Mouse (Mus musculus): ENCODE results near the gene Mindy4. TPM values are rescaled to one million over a fixed set of nuclear protein-coding genes. Genes with fewer than 3 reads are reported as not detected.

Mindy4 gene
- polyA plus RNA-seq, 1 experiment from 2014 or later: 15.0 TPM

DNA sequence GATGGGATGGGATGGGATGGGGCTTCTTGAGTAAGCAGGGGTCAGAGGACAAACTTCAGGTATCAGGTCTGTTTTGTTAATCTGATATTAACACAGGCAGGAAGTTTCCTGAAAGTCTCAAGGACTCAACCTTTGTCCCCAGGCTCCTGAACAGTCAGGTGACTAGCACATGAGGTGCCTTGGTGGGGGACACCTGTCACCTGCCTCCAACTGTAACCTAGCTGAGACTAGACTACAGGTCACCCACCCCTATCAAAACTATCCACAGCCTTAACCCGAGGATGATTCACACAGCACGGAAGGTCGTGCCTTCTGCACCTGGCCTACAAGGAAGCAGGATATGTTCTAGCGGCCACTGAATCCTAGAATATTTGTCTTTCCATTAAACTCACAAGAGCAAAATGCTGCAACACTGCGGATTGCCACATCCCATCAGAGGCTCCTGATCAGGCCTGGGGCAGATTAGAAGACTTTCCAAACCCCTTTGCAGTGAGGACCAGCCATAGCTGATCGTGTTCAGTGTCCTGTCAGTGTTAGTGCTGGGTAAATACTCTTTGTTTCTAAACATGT is 147.3 kb downstream of the Mindy4 start:
- no peaks in the 10 kb centered on the region for H3K4me1 ChIP-seq
- H3K36me3 ChIP-seq (ENCODE audit: poor library complexity, severe bottlenecking): no peaks in the 10 kb centered on the region
- H3K9ac ChIP-seq: no peak overlapping the region
- H3K4me2 ChIP-seq: no peak overlapping the region
- WGBS: 91% methylated on average over 6 of the region's 6 CpGs
- no peak overlapping the region for H3K4me3 ChIP-seq
- no peak for ATAC-seq
- H3K27ac ChIP-seq: no peak overlapping the region
- no peaks in the 10 kb centered on the region for H3K27me3 ChIP-seq
- no peaks in the 10 kb centered on the region; the same call in 1 of the 2 replicates for H3K9me3 ChIP-seq (replicated peaks)

DNA sequence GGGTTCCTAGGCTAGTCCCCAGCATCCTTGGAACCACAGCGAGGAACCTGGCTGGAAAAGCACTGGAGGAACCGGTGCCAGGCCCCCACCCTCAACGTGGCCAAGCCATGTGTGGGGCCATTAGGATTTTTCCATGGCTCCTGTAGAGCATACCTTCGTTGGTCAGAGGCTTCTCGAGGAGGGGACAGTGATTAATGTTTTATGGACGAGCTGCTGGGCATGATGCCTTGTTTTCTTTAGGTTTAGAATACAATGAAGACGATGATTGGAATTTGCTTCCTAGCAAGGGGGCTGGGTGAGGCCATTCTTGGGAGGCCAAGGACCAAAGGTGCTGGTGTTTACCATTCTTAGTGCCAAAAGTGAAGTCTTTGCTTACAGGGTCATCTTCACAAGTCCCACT is 148.5 kb downstream of the Mindy4 start:
- H3K4me3 ChIP-seq: no peak overlapping the region
- H3K9me3 ChIP-seq (replicated peaks): no peaks in the 10 kb centered on the region; the same call in 1 of the 2 replicates
- H3K9ac ChIP-seq: no peak overlapping the region
- H3K27ac ChIP-seq: no peak overlapping the region
- 80% methylated on average over 7 of the region's 7 CpGs for WGBS
- no peaks in the 10 kb centered on the region for H3K4me1 ChIP-seq
- H3K36me3 ChIP-seq (ENCODE audit: poor library complexity, severe bottlenecking): no peaks in the 10 kb centered on the region
- ATAC-seq: no peak
- no peaks in the 10 kb centered on the region for H3K27me3 ChIP-seq
- no peak overlapping the region for H3K4me2 ChIP-seq

DNA sequence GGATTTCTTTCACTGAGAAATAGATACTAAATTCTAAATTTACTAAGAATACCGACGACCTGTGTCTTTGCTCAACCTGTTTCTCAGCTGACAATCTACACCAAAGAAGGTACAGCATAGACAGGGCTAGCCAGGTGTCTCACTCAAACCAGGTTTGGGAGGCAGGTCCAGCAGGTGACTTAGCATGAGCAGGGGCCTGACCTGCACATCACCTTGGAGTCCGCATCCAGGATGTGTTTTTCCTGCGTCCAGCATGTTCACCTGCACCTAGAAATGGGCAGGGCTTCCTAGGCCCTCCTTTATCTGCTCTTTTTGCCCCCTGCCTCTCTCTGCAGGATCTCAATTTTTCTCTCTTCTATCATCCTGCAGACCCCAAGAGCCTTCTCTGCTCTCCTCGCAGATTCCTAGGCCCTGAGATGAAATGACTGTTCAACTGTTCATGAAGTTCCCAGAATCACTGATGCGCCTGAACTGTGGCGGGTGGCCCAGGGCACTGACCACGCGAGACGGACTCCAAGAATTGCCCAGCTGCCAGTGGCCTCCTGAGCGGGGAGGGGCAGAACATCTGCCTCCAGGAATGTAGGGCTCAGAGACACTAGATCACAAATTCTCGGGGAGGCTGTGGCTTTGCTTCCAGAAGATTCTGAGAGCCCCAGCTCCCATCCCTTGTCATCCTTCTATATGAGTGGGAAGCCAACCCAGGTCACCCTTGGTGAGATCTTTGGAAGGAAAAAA is 150.7 kb downstream of the Mindy4 start:
- Histone ChIP-seq H3K4me1 (peaks cover 9% of the 10 kb centered on the region), H3K36me3 (ENCODE audit: poor library complexity, severe bottlenecking) (no peaks in the 10 kb centered on the region), H3K9me3 (replicated peaks) (no peaks in the 10 kb centered on the region; the same call in 1 of the 2 replicates), H3K4me3 (no peak overlapping the region), H3K27me3 (no peaks in the 10 kb centered on the region), H3K9ac (no peak overlapping the region), H3K4me2 (no peak overlapping the region), H3K27ac (no peak overlapping the region; the same call in 1 of the 2 replicates)
- WGBS: 80% methylated on average over 12 of the region's 12 CpGs
- no peak for ATAC-seq

DNA sequence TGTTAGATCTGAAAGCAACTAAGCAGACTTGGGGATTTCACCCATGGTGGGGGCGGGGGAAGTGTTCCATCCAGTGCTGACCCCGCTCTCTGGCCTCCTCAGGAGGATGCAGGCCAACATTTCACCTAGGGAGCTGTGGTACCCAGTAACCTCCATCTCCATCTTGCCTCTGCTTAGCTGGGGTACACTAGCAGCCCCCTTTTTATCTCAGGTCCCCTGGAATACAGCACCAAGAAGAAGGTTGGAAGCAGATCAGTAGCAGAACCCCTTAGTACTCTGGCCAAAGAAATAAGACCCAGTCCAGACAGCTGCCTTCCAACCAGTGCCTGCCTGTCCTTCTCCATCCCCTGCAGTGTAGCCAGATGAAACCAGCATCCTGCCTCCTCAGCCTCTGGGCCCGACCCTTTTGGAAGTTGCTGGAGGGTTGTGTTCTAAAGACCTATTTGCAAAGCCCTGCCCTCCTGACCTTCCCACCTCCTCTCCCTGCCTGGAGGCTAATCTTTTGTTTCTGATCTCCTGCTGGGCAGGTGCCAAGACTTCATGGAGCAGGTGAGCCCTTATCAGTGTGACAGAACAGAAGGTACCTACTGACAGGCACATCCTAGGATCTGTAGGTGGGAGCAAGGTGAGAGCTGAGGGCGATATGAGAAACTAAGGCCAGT is 151.4 kb downstream of the Mindy4 start:
- no peak for ATAC-seq

GRCm38 (mm10) chr6:55355575-55355974 is 152.4 kb downstream of the Mindy4 start:
- Histone ChIP-seq H3K27me3 (no peaks in the 10 kb centered on the region), H3K9ac (no peak overlapping the region), H3K4me3 (no peak overlapping the region), H3K9me3 (replicated peaks) (no peaks in the 10 kb centered on the region), H3K27ac (no peak overlapping the region), H3K4me1 (peaks cover 9% of the 10 kb centered on the region), H3K36me3 (ENCODE audit: poor library complexity, severe bottlenecking) (no peaks in the 10 kb centered on the region), H3K4me2 (no peak overlapping the region)
- 85% methylated on average over 7 of the region's 7 CpGs for WGBS
- ATAC-seq: no peak

More for the DNA sequence above, 151.4 kb downstream of the Mindy4 start:
- Histone ChIP-seq H3K4me3 (no peak overlapping the region), H3K4me2 (no peak overlapping the region), H3K27me3 (no peaks in the 10 kb centered on the region), H3K9me3 (replicated peaks) (no peaks in the 10 kb centered on the region; the same call in 1 of the 2 replicates), H3K27ac (no peak overlapping the region; the same call in 1 of the 2 replicates), H3K36me3 (ENCODE audit: poor library complexity, severe bottlenecking) (no peaks in the 10 kb centered on the region), H3K4me1 (peaks cover 9% of the 10 kb centered on the region), H3K9ac (no peak overlapping the region)
- WGBS: 65% methylated on average over 4 of the region's 4 CpGs

DNA sequence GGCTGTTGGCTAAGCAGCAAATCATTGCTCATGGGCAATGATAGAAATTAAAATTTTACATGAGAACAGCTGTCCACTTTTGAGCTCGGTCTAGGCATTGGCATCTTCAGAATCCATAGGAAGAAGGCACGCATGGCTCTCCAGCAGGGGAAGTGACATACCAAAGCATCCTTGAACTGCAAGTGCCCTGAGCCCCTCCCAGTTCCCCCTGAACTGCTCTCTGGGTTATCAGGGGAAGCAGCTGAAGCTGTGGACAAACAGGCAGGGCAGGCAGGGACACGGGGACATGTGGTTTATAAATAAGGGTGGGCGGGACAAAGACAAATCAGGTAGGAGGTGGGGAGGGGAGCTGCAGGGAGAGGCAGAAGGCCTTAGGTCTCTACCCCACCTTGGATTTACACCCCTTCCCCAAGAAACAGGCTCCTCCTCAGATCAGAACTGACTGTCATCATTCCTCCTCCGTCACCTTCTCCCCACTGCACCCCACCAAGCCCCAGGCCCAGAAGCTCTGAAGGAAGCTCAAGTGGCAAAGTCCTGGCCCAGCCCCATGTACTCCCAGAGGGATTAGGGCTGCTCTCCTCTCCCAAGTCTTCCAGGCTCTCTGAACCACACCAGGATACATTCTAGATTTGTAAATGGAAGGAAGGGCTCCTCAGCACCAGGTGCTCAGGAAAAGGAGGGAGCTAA is 153.0 kb downstream of the Mindy4 start:
- ATAC-seq: no peak
- H3K36me3 ChIP-seq (ENCODE audit: poor library complexity, severe bottlenecking): no peaks in the 10 kb centered on the region
- no peaks in the 10 kb centered on the region for H3K27me3 ChIP-seq
- H3K9ac ChIP-seq: no peak overlapping the region
- no peaks in the 10 kb centered on the region for H3K9me3 ChIP-seq (replicated peaks)
- no peak overlapping the region for H3K4me3 ChIP-seq
- 71% methylated on average over 5 of the region's 5 CpGs for WGBS
- peaks cover 9% of the 10 kb centered on the region for H3K4me1 ChIP-seq
- H3K4me2 ChIP-seq: no peak overlapping the region
- no peak overlapping the region for H3K27ac ChIP-seq

GRCm38 (mm10) chr6:55356976-55357635 is 153.9 kb downstream of the Mindy4 start:
- no peaks in the 10 kb centered on the region for H3K36me3 ChIP-seq (ENCODE audit: poor library complexity, severe bottlenecking)
- no peak overlapping the region for H3K4me3 ChIP-seq
- H3K9ac ChIP-seq: no peak overlapping the region
- no peaks in the 10 kb centered on the region for H3K9me3 ChIP-seq (replicated peaks)
- no peak overlapping the region for H3K27ac ChIP-seq
- 44% methylated on average over 5 of the region's 5 CpGs for WGBS
- H3K27me3 ChIP-seq: no peaks in the 10 kb centered on the region
- peaks cover 9% of the 10 kb centered on the region for H3K4me1 ChIP-seq
- ATAC-seq: no peak
- H3K4me2 ChIP-seq: no peak overlapping the region

- Histone ChIP-seq H3K4me3 (no peak overlapping the region), H3K36me3 (ENCODE audit: poor library complexity, severe bottlenecking) (no peaks in the 10 kb centered on the region), H3K27ac (no peak overlapping the region), H3K9ac (no peak overlapping the region), H3K27me3 (no peaks in the 10 kb centered on the region), H3K4me1 (peaks cover 9% of the 10 kb centered on the region), H3K4me2 (no peak overlapping the region), H3K9me3 (replicated peaks) (no peaks in the 10 kb centered on the region)
- WGBS: 30% methylated on average over 6 of the region's 6 CpGs
- no peak for ATAC-seq
Measured at GRCm38 (mm10) chr6:55357636-55358031, 154.5 kb downstream of the Mindy4 start.

- Histone ChIP-seq H3K4me2 (no peak overlapping the region), H3K36me3 (ENCODE audit: poor library complexity, severe bottlenecking) (no peaks in the 10 kb centered on the region), H3K27ac (no peak overlapping the region), H3K9me3 (replicated peaks) (no peaks in the 10 kb centered on the region), H3K9ac (no peak overlapping the region), H3K4me3 (no peak overlapping the region), H3K4me1 (peaks cover 9% of the 10 kb centered on the region), H3K27me3 (no peaks in the 10 kb centered on the region)
- 29% methylated on average over 2 of the region's 2 CpGs for WGBS
- ATAC-seq: peak; percentile 30; the same call in 1 of the 2 replicates
Measured at GRCm38 (mm10) chr6:55358731-55359143, 155.6 kb downstream of the Mindy4 start.

DNA sequence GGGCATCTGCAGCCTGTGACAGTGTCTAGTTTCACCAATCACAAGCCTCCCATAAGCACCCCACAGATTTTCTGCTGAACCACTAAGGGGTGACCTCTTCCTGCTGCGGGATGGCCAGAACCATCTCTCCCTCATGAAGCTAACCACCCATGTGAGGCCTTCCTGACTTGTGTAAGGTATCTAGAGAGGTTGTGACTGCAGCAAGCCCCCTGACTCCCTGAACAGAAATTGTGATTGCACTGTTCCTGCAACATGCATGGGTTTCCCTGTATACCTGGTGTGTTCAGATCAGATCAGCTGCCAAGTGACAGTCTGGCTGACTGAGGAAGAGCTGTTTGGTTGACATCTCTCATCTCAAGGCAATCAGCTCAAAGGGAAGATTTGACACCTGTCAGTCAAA is 159.5 kb downstream of the Mindy4 start:
- Histone ChIP-seq H3K4me1 (peaks cover 4% of the 10 kb centered on the region), H3K9me3 (replicated peaks) (no peaks in the 10 kb centered on the region), H3K27ac (no peak overlapping the region), H3K36me3 (ENCODE audit: poor library complexity, severe bottlenecking) (no peaks in the 10 kb centered on the region), H3K4me3 (no peak overlapping the region), H3K9ac (no peak overlapping the region), H3K27me3 (no peaks in the 10 kb centered on the region), H3K4me2 (no peak overlapping the region)
- 90% methylated on average over 1 of the region's 1 CpGs for whole genome bisulfite sequencing
- ATAC-seq: no peak

DNA sequence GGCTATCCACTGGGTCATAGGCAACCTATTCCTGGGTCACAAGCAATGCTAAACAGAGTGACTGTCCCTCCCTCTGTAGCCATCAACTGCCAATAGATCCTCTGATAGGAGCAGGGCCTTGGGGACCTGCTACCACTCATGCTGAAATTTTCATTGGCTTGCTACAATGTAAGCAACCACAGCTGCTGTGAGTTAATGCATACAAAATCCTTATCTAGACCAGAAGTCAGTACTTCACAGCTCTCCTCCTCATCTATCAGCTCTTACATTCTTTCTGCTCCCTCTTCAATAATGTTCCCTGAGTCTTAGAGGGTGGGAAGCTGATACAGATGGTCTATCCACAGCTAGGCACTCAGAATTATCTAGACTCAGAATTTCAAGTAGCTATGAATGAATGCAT is 163.9 kb downstream of the Mindy4 start:
- Histone ChIP-seq H3K9me3 (replicated peaks) (no peaks in the 10 kb centered on the region), H3K4me3 (no peak overlapping the region), H3K27ac (no peak overlapping the region), H3K4me1 (no peaks in the 10 kb centered on the region), H3K4me2 (no peak overlapping the region), H3K9ac (no peak overlapping the region), H3K36me3 (ENCODE audit: poor library complexity, severe bottlenecking) (no peaks in the 10 kb centered on the region), H3K27me3 (no peaks in the 10 kb centered on the region)
- ATAC-seq: no peak
